Mouse (Mus musculus) forelimb bud, embryonic 11.5 days (tissue): ENCODE data around the gene Oard1.

Source experiments
- DNase-seq: peaks from one replicate; pipeline ENCODE4 v3.0.0-alpha.2; 2012; ENCODE audit warnings: low read depth, low spot score

The Oard1 gene

GRCm38 (mm10) chr17:48409380-48410298 is at the start of gene Oard1, which contains the start of gene Nfya:
Oard1 (plus strand) TSS chr17:48410014.
Nfya (minus strand) TSS chr17:48409906.
- peak; percentile 100 for DNase-seq

DNA sequence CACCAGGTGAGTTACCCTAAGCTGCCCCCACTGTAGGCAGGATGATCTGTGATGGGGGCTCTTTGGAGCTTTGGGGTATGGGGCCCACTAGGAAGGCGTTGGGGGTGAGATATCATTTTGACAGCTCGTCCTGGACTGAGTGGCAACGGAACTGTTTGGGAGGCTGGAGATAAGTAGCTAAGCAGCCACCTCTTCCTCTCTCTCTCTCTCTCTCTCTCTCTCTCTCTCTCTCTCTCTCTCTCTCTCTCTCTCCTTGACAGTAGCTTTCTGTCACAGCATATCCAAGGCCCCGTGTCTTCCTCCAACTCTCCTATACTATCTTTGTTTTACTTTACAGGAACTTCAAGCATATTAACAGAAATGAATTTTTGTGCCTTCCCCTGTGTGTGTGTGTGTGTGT is 49.4 kb upstream of the Oard1 start:
- DNase-seq, result no peak

- DNase-seq, result no peak
Observed at GRCm38 (mm10) chr17:48362346-48362745, 47.5 kb upstream of the Oard1 start.

DNA sequence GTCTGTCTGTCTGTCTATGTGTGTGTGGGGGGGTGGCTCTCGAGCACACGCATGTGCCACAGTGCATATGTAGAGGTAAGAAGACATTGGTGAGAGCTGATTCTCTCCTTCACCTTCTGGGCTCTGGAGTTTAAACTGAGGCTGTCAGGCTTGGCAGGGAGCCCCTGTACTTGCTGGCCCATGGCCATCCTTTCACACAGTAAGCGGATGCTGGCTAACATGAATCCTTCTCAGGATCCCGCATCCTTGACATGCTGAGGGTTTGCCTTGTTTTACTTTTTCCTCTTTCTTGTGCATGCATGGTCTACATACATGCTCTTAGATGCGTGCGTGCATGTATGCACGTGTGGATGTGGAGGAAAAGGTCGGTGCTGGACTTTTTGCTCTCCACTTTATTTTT is 46.8 kb upstream of the Oard1 start:
- no peak for DNase-seq

DNA sequence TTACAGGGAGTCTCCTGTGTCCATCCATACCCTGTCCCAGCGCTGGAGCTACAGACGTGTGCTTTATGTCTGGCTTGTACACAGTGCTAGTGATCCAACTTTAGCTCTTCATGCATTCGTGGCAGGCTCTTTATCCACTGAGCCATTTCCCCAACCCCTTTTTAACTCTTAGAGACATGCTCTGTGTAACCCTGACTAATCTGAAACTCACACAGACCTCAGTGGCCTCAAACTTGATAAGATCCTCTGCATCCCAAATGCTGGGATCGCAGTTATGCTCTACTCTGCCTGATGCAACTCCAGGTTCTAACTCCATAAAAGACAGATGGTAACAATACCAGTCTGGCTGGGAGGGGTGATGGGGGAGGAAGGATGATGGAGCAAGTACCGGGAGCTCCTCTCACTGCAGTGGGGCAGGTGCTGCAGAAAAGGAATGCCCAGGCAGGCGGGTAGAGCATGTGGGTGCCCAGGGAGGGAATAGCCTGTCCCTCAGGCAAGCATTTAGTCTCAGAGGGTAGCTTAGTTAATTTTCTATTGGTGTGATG is 46.3 kb upstream of the Oard1 start:
- DNase-seq, result no peak

GRCm38 (mm10) chr17:48365511-48366155 is 44.2 kb upstream of the Oard1 start:
- DNase-seq, result no peak

DNA sequence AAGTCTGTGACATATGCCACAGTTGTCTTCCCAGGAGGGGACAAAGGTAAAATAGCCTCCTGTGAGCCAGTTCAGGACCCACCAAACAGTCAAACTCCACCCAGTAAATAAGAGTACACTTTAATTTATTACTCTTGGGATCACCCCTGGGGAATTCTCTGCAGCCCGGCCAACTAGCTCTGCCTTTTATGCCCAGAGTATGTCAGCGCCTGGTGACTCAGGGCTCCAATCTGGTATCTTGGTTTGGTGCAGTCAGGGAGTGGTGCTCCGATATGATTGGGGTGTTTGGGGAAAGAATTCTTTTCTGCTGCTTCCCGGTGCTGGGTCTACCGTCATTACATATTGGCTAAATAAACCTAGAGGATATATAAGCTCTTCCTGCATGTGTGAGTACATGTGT is 43.0 kb upstream of the Oard1 start:
- no peak for DNase-seq

DNA sequence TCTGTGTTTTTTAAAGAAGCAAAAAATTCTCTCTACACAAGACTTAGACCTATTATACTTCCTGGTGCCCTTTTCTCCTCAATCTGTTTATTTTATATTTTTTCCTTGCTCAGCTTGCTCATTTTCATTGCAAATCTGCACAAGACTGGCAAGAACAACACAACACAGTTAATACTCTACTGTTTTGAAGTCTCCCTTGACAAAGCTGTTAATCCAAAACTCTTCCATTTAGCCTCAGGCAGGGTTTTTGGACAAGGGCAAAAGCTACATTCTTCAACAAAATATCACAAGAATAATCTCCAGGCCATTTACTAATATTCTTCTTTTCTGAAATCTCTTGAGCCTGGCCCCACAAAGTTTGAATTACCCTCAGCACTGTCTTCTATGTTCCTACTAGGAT is 38.2 kb upstream of the Oard1 start:
- DNase-seq, result no peak

DNA sequence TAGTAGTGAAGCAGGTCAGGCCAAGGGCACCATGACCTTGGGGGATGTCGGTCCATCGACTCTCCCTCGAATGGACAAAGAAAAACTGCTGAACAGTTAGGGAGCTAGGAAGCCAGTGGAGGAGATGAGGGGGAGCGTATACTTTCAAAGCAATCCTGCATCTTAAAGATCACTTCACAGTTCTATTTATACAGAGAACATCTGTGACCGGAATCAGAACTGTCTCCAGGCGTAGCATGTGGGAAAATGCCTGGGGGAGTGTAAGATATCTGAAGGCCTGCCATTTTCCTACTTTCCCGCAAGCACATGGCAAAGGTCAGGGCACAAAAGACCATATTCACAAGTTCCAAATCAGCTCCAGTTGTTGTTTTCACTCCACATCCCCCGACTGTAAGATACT is 36.8 kb upstream of the Oard1 start:
- no peak for DNase-seq

DNA sequence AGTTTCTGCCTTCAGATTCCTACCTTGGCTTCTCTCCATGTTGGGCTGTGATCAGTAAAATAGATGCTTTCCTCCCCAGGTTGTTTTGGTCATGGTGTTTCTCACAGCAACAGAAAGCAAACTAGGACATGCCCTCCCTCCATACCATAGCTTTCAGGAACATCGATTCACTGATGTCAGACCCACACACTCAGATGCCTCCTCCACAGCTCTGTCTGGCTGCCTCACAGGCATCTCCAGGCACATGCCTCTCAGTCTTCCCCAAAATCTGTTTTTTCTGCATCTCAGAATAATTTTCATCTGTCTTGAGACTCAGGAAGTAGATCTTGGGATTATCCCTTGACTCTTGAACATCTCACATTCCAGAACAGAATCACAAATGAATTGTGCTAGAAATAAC is 33.7 kb upstream of the Oard1 start:
- no peak for DNase-seq

GRCm38 (mm10) chr17:48379050-48379449 is 30.8 kb upstream of the Oard1 start:
- no peak for DNase-seq

DNA sequence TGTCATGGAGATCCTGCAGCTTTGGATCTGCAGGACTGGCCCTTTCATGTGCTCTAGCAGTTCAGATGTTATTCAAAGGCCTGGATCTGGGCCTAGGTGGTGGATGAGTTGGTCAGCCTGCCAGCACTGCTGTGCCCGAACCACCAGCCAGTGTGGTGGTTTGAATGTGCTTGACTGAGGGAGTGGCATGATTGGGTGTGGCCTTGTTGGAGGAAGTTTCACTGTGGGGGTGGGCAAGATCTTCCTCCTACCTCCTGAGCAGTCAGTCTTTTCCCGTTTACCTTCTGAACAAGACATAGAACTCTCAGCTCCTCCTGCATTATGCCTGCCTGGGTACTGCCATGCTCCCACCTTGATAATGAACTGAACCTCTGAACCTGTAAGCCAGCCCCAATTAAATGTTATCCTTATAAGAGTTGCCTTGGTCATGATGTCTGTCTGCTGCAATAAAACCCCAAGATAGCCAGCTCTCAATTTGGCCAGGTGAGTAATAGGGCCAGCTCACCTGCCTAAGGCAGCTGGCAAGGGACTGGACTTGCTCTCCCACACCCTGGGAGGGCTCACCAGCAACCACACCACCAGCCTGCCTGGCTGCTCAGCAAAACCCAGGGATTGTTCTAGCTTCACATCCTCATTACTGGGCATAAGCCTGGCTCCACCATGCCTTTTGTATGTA is 23.9 kb upstream of the Oard1 start:
- DNase-seq, result no peak

DNA sequence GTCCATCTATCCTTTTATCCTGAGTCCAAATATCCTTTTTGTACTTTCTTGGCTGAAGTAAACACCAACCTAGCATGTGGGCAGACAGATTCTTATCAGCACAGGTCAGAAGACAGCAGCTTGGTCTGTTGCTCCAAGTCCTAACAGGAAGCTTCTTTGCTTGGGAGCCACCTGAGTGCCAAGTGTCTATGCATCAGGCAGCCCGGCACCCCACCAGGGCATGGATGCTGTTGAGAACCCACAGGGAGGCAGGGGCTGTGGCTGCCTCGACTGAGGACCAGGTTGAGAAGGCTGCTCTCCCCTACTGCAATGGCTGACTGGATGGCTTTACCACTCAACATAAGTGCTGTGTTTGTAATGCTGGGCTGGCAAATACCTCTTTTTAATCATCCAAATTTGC is 21.1 kb upstream of the Oard1 start:
- no peak for DNase-seq

DNA sequence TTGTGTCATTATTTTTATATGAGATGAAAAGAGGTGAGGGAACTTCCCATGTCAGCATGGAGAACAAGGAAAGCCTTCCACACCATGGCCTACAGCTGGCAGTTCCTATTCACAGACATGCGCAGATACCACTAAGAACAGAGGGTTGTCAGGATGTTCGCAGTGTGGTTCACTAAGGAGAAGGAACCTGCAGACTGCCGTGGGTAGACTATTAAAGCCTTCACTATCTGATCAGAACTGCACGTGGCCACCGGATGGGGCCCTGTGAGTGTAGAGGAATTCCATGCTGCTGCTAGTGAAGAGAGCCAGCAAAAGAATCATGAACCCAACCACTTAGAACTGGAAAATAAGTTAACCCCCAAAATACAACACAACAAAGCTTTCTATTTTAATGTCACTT is 20.4 kb upstream of the Oard1 start:
- no peak for DNase-seq

DNA sequence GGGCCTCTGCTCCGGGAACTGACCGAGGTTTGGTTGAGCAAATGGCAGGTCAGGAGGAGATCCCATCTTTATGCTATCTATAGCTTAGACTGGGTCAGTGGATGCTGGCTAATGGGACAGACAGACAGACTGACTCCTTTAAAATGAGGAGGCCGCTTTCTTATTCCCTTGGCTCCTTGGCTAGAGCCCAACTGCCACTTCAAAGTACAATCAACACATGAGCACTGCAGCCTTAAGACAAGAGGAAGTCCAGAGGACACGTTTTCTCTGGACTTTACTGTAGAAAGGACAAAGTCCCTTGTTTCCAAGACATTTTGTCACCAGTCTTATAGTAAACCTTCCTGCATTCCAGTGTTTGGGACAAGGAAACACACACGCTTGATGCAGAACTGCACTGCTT is 18.4 kb upstream of the Oard1 start:
- no peak for DNase-seq

- no peak for DNase-seq
Observed at GRCm38 (mm10) chr17:48392616-48393015, 17.2 kb upstream of the Oard1 start.

DNA sequence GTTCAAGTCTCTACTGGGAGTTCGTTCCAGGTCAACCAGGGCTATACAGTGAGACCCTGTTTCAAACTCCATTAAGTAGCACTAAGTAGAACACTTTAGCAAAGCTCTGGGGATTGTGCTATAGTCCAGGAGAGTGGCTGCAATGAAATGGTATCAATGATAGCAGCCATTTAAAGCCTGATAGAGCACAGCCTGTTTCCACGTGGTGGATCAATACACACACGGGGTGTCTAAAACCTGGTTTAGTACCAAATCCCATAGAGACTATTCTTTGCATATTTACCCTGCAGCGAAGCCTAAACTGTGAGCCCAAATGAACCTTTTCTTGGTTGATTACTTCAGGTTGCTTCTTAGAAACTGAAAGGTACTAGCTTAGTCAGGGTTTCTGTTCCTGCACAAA is 8.1 kb upstream of the Oard1 start:
- no peak for DNase-seq

DNA sequence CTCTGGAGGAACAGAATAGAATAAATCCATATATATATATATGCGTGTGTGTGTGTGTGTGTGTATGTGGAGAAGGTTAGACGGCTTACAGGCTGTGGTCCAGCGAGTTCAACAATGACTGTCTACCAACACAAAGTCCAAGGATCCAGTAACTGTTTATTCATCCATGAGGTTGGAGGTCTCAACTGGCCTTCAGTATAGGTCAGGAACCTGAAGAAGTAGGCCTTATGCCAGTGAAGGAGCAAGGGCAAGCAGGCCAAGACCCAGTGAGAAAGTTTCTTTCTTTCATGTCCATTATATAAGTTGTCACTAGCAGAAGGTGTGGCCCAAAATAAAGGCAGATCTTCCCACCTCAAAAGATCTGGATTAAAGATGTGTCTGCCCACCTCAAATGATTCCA is 7.1 kb upstream of the Oard1 start:
- DNase-seq, result no peak

GRCm38 (mm10) chr17:48403848-48404247 is 6.0 kb upstream of the Oard1 start:
- DNase-seq, result no peak

- no peak for DNase-seq
Observed at GRCm38 (mm10) chr17:48404706-48405105, 5.1 kb upstream of the Oard1 start.

- no peak for DNase-seq
Observed at GRCm38 (mm10) chr17:48407154-48407553, 2.7 kb upstream of the Oard1 start.

DNA sequence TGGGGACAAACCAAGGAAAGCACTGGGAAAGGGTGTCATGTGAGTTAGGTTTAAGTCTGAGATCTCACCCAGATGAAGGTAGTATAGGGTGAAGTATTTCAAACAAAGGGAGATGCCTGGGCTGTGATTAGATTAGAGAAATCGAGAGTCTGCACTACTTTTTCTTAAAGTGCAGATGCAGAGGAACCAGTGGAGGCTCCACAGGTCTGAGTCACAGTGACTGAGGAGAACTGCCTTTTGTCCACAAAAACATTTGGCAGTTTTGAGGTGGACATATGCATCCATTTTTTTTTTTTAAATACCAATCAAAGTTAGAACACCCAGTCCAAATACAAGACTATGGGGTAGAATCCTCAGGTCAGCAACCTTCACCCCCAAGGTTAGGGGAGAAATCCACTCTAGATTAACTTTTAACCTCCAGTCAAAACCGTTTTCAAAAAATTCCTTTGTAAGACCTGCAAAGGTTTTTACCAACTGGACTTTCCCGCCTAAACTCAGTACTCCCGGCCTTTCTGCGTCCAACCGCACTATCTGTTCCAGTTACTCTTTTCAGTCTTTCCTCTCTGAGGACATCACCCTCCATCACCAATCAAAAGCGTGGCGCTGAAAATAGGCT is 1.8 kb upstream of the Oard1 start:
- peak; percentile 12 for DNase-seq
